Mouse (Mus musculus) lung, adult 2 months (tissue): Measurements from ENCODE around the gene Maml3. TPM values are rescaled to one million over a fixed set of nuclear protein-coding genes. Genes with fewer than 3 reads are reported as not detected.

Experiments used
- DNase-seq: peaks from one replicate; pipeline ENCODE4 v3.0.0; 2022
- H3K4me1 ChIP-seq: fragments of 200-500 bp; 2 replicates; pipeline ENCODE4 v1.6.1; 2011; ENCODE audit warnings: low read length; ENCODE audit not compliant: control insufficient read depth, insufficient read depth
- H3K4me3 ChIP-seq: fragments of 200-500 bp; replicated peaks from 2 replicates; pipeline ENCODE3; 2011; ENCODE audit warnings: low read depth, mild to moderate bottlenecking, control low read depth, low read length; ENCODE audit errors: extremely low read depth
- CTCF ChIP-seq: fragments of 200-500 bp; IDR thresholded peaks from 2 replicates; pipeline ENCODE4 v1.5.1; 2011; ENCODE audit warnings: mild to moderate bottlenecking, low read length, control low read depth; ENCODE audit not compliant: insufficient read depth
- POLR2A ChIP-seq: fragments of 200-500 bp; IDR thresholded peaks from 2 replicates; pipeline ENCODE4 v1.6.1; 2011; ENCODE audit warnings: low read depth, mild to moderate bottlenecking, control low read depth, low read length, borderline replicate concordance; ENCODE audit errors: extremely low read depth
- WGBS: fragments of 180-500 bp; shearing (Covaris S2); methylation state at CpG from one replicate; pipeline ENCODE4 v1.1.7; 2018; 5-methylcytosine and 5-hydroxymethylcytosine counted together
- polyA plus RNA-seq: library from polyadenylated mRNA; depleted of rRNA; stranded (reverse); fragments of >200 nt; gene quantifications from 2 replicates; pipeline ENCODE4 v1.2.3, GENCODE M21; 2012

Maml3 gene
- polyA plus RNA-seq, 1 experiment = 11.2 TPM

GRCm38 (mm10) chr3:51674963-51675362, 429.9 kb downstream of the Maml3 start:
- TF ChIP-seq POLR2A = no peak
- no peak for TF ChIP-seq CTCF
- Histone ChIP-seq H3K4me1 (no peaks in the 10 kb centered on the region), H3K4me3 (no peak overlapping the region)
- WGBS = 76% methylated on average over 3 of the region's 3 CpGs
- no peak for DNase-seq

GRCm38 (mm10) chr3:51673408-51674086, 431.3 kb downstream of the Maml3 start:
- Histone ChIP-seq H3K4me3 (no peak overlapping the region), H3K4me1 (no peaks in the 10 kb centered on the region)
- WGBS = 60% methylated on average over 21 of the region's 21 CpGs
- peak; percentile 57 for DNase-seq
- peak; percentile 61 for TF ChIP-seq CTCF
- no peak for TF ChIP-seq POLR2A

DNA sequence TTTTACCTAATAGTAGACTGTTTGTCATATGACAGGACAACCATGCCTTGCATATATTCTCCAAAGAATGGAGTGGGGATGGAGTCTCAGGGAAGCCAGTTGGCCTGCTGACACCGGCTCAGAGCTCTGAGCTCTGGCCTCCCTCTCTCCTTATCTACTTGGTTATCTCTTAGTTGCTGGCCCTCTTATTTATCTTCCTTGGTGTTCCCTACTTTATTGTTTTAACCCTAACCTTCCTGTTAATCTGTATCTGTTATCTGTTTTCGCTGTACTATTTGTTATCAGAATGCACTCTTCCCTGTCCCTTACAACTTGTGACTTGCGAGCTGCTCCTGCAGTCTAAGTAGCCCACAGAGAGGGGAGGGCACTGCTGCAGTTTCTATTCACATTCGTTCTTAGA, 432.2 kb downstream of the Maml3 start:
- Histone ChIP-seq H3K4me3 (no peak overlapping the region), H3K4me1 (no peaks in the 10 kb centered on the region)
- WGBS = 65% methylated on average over 4 of the region's 4 CpGs
- DNase-seq = no peak
- TF ChIP-seq POLR2A (no peak), CTCF (no peak)

DNA sequence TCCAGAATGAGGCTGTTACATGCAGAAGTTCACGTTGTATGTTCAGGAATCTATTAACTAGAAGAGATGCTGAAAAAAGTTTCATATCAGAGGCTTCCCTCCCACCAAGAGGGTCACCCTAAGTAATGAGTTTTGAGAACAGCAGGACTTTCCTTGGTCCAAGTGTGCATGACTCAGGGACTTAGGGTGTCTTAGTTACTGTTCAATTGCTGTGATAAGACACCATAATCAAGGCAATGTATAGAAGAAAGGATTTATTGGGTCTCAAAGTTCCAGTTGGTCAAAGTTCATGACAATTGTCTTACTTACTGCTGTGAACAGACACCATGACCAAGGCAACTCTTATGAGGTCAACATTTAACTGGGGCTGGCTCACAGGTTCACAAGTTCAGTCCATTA, 433.8 kb downstream of the Maml3 start:
- no peak for TF ChIP-seq CTCF
- H3K4me3 ChIP-seq = no peak overlapping the region
- H3K4me1 ChIP-seq = no peaks in the 10 kb centered on the region
- no peak for DNase-seq
- WGBS = 83% methylated on average over 1 of the region's 1 CpGs

- H3K4me1 ChIP-seq = no peaks in the 10 kb centered on the region
- DNase-seq = no peak
- WGBS = 76% methylated on average over 5 of the region's 5 CpGs
- TF ChIP-seq POLR2A = no peak
- TF ChIP-seq CTCF = no peak
- no peak overlapping the region for H3K4me3 ChIP-seq
These were observed 434.3 kb downstream of the Maml3 start for GRCm38 (mm10) chr3:51670414-51671070.

DNA sequence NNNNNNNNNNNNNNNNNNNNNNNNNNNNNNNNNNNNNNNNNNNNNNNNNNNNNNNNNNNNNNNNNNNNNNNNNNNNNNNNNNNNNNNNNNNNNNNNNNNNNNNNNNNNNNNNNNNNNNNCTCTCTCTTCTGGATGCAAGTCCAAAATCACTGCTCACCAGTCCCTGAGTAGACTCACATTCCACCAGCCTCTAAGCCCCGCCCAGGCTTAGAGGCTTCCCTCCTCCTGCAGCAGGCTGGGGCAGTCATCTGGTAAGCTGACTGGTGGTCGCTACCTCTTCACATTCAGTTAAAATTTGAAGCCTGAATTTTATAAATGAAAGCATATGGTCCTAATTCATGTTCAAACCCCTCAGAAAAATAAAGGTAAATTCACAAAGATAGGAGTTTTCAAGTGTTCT, 436.3 kb downstream of the Maml3 start:
- Histone ChIP-seq H3K4me3 (no peak overlapping the region), H3K4me1 (no peaks in the 10 kb centered on the region)
- DNase-seq = no peak
- WGBS = 69% methylated on average over 2 of the region's 2 CpGs
- no peak for TF ChIP-seq CTCF
- TF ChIP-seq POLR2A = no peak

- peak; percentile 15 for DNase-seq
- WGBS = 21% methylated on average over 6 of the region's 6 CpGs
- TF ChIP-seq POLR2A = no peak
- TF ChIP-seq CTCF = no peak
- no peak overlapping the region for H3K4me3 ChIP-seq
- 0 out of 2 replicates have a peak, but pooled peaks cover 2% of the 10 kb centered on the region for H3K4me1 ChIP-seq
These were observed 442.3 kb downstream of the Maml3 start for GRCm38 (mm10) chr3:51662557-51662956.

DNA sequence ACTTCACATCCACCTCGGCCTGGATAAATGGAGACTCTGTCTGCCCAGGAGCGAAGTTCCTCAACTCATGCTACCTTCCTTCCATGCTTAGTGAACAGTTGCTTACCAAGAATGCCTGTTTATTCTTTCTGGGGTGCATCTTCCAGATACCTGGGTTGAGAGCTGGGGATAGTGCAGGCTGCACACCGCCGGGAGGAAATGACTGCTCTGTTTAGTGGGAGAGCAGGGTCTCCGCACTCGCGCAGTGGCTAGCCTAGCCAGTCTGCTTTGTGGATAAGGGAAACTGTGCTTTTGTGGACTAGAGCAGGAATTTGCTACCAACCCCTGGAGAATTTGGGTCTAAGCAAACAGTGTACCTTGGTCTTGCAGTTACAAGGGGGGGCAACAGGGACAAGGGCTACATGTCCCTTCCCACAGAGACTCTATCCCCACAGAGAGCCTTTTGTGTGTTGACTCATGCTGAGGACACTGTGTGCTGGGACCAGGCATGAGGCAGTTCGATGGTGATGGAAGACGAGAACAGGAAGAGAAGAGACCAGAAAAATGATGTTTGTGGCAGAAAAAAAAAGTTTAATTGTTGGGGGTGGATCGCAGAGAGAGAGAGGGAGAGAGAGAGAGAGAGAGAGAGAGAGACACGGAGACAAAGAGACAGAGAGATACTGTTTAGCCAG, 442.9 kb downstream of the Maml3 start:
- DNase-seq = no peak
- 55% methylated on average over 11 of the region's 11 CpGs for WGBS
- Histone ChIP-seq H3K4me1 (0 out of 2 replicates have a peak, but pooled peaks cover 2% of the 10 kb centered on the region), H3K4me3 (no peak overlapping the region)
- no peak for TF ChIP-seq POLR2A
- TF ChIP-seq CTCF = no peak

DNA sequence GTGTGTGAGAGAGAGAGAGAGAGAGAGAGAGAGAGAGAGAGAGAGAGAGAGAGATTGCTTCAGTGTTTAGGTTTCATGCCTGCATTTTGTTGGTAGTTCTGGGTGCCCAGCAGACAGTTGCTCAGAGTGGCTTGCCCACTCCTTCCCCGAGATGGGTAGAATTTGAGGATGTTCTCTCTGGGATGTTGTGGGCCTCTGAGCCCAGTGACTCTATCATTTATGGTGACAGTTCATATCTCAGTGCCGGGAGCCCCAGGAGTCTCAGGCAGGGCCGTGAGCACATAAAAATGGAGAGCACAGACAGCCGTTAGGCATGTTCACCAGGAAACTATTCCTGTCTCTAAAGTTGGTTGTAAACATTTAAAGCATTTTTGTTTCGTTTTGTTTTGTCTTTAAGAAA, 443.5 kb downstream of the Maml3 start:
- no peak for DNase-seq
- peak overlapping the region; percentile 22 for H3K4me3 ChIP-seq
- WGBS = 39% methylated on average over 5 of the region's 5 CpGs
- H3K4me1 ChIP-seq = 0 out of 2 replicates have a peak, but pooled peaks cover 2% of the 10 kb centered on the region
- TF ChIP-seq CTCF (no peak), POLR2A (no peak)

DNA sequence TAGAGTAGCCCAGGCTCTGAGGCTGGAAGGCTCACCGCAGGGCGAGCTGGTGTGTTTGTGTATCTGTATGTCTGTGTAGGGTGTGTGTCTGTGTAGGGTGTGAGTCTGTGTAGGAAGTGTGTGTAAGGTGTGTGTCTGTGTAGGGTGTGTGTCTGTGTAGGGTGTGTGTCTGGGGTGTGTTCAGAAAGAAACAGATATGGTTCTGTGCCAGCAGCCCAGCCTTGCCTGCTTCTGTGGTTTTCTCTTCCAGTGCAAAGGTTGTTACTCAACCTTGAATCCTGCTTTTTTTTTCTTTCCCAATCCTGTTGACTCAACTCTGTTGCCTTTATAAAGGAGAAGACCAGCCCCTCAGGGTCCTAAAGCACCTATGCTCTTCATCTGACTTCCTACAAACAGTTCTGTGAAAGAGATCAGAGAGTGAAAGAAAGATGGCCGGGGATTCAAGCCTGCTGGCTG, 444.0 kb downstream of the Maml3 start:
- DNase-seq = no peak
- H3K4me1 ChIP-seq = 0 out of 2 replicates have a peak, but pooled peaks cover 2% of the 10 kb centered on the region
- H3K4me3 ChIP-seq = no peak overlapping the region
- 65% methylated on average over 3 of the region's 3 CpGs for WGBS
- no peak for TF ChIP-seq CTCF
- no peak for TF ChIP-seq POLR2A
